Comparison of ENCODE assay signal across 8 mouse cellular contexts in genomic region chr5:120102732-120103131, GRCm38 (mm10). TPM values are rescaled to one million over a fixed set of nuclear protein-coding genes. Genes with fewer than 3 reads are reported as not detected.
DNase-seq lines count a peak whose midpoint lies in the region; ATAC-seq lines count a peak whose summit lies in the region.

No protein-coding gene starts in this region.

- DNase-seq in left cerebral cortex, adult 18-20 months (ENCODE audit: low spot score in 2 of 2): peak; percentile 33 to 42
- DNase-seq in left cerebral cortex, adult 11 months (ENCODE audit: low spot score): no peak
- peak; percentile 51 for DNase-seq in MN1 (ENCODE audit: low spot score)
- peak; percentile 60 for DNase-seq in c-Kit-negative CD71-positive TER-119-positive erythroid progenitor cells, embryonic 14.5 days (ENCODE audit: low read depth, low spot score)
- DNase-seq in gastrocnemius, postnatal 25 days: peak; percentile 24
- DNase-seq in liver, embryonic 11.5 days (ENCODE audit: low spot score): peak; percentile 70
- DNase-seq in ovary, postnatal 14 days (ENCODE audit: low spot score): peak; percentile 43
- DNase-seq in yolk sac, embryonic 10.5 days (ENCODE audit: low spot score): peak; percentile 18

- no peaks in the 10 kb centered on the region; the same call in 1 of the 2 replicates for H3K27me3 ChIP-seq in liver, embryonic 11.5 days (replicated peaks; ENCODE audit: control insufficient read depth, insufficient read depth, low read length)

- no peak overlapping the region for H3K27ac ChIP-seq in liver, embryonic 11.5 days (ENCODE audit: low read depth, low read length)

- no peak overlapping the region for H3K4me3 ChIP-seq in liver, embryonic 11.5 days (ENCODE audit: low read depth, low read length)

- H3K4me2 ChIP-seq in liver, embryonic 11.5 days: no peak overlapping the region

- 0 out of 2 replicates have a peak, but pooled peaks have one; percentile 27 for ATAC-seq in liver, embryonic 11.5 days (replicated peaks; ENCODE audit: low FRiP score)

- peaks cover 3% of the 10 kb centered on the region; the same call in 1 of the 2 replicates for H3K4me1 ChIP-seq in liver, embryonic 11.5 days (replicated peaks; ENCODE audit: control insufficient read depth, insufficient read depth, low read length)

- 13% methylated on average over 12 of the region's 12 CpGs for WGBS in liver, embryonic 11.5 days

- H3K9ac ChIP-seq in liver, embryonic 11.5 days (ENCODE audit: low read depth, low read length): no peak overlapping the region

- no peaks in the 10 kb centered on the region for H3K36me3 ChIP-seq in liver, embryonic 11.5 days (ENCODE audit: control insufficient read depth, insufficient read depth, low read length)

- no peaks in the 10 kb centered on the region for H3K9me3 ChIP-seq in liver, embryonic 11.5 days (ENCODE audit: control insufficient read depth, low read length)

RNA-seq across cellular contexts. Expression of gene Rbm19, which starts 13.5 kb away (rescaled TPM):
- total RNA-seq in left cerebral cortex, adult 18-20 months (2021): 10 to 100 TPM; 19.5 to 20.4 TPM
- total RNA-seq in gastrocnemius, postnatal 25 days (2021): 10 to 100 TPM; 16.8 to 18.5 TPM
- 31.8 and 35.1 TPM in 2 replicates for polyA plus RNA-seq in liver, embryonic 11.5 days (2014; fragmentation: Nextera tagmentation; extraction: Ambion mirVana)
